Mouse (Mus musculus) intestine, embryonic 15.5 days (tissue): ENCODE results near the gene Clip1. TPM values are rescaled to one million over a fixed set of nuclear protein-coding genes. Genes with fewer than 3 reads are reported as not detected.

Source experiments
- ATAC-seq: fragments of 200-750 bp; cut with Nextera tagmentation; 2 replicates; pipeline ENCODE4 v1.8.0; 2017; ENCODE audit warnings: moderate TSS enrichment, moderate library complexity
- H3K27ac ChIP-seq: fragments of 300-500 bp; sonication (generic); 2 replicates; pipeline ENCODE4 v1.5.1; 2015; ENCODE audit warnings: mild to moderate bottlenecking, inconsistent platforms
- H3K27me3 ChIP-seq: fragments of 300-500 bp; sonication (generic); replicated peaks from 2 replicates; pipeline ENCODE4 v1.6.1; 2015; ENCODE audit warnings: inconsistent platforms
- H3K36me3 ChIP-seq: fragments of 300-500 bp; sonication (generic); 2 replicates; pipeline ENCODE4 v1.6.1; 2015; ENCODE audit warnings: inconsistent platforms
- H3K4me1 ChIP-seq: fragments of 300-500 bp; sonication (generic); replicated peaks from 2 replicates; pipeline ENCODE4 v1.6.1; 2015; ENCODE audit warnings: inconsistent platforms
- H3K4me2 ChIP-seq: fragments of 300-500 bp; sonication (generic); replicated peaks from 2 replicates; pipeline ENCODE4 v1.6.1; 2015; ENCODE audit warnings: mild to moderate bottlenecking, inconsistent platforms
- H3K4me3 ChIP-seq: fragments of 300-500 bp; sonication (generic); replicated peaks from 2 replicates; pipeline ENCODE4 v1.5.1; 2015; ENCODE audit warnings: inconsistent platforms
- H3K9ac ChIP-seq: fragments of 300-500 bp; sonication (generic); 2 replicates; pipeline ENCODE4 v1.6.1; 2015; ENCODE audit warnings: inconsistent platforms
- H3K9me3 ChIP-seq: fragments of 300-500 bp; sonication (generic); 2 replicates; pipeline ENCODE4 v1.6.1; 2016; ENCODE audit warnings: inconsistent platforms
- WGBS: fragments of 180-500 bp; shearing (Covaris S2); methylation state at CpG from one replicate; pipeline ENCODE4 v1.1.7; 2015; 5-methylcytosine and 5-hydroxymethylcytosine counted together
- polyA plus RNA-seq: library from polyadenylated mRNA; unstranded; fragments of >200 nt; fragmentation: Nextera tagmentation; extraction: Ambion mirVana; gene quantifications from 2 replicates; pipeline ENCODE4 v1.2.1, GENCODE M21; 2015

Clip1 gene
- polyA plus RNA-seq, 1 experiment from 2014 or later = 29.9 TPM

DNA sequence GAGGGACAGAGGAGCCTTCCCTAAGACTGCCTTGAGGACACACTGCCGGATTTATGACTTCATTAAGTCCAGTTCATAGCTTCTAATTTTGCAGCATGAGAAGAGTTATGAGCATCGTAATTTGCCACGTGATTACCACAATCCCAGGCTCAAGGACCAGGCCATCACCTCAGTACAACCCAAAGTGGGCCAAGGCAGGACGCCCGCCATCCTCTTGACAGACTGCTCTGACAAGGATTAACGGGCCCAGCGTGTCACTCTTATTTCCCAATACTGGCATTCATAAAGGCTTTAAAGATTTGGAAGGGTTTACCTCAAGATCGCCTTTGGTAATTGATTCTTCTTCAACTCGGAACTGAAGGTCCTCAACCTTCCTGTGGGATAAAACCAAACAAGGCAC lies 44.2 kb downstream of the Clip1 start:
- H3K4me2 ChIP-seq = no peak overlapping the region
- H3K4me3 ChIP-seq = no peak overlapping the region
- no peak for ATAC-seq
- WGBS = 91% methylated on average over 9 of the region's 9 CpGs
- no peak overlapping the region for H3K9ac ChIP-seq
- no peaks in the 10 kb centered on the region for H3K27me3 ChIP-seq
- H3K27ac ChIP-seq = no peak overlapping the region
- H3K4me1 ChIP-seq = no peaks in the 10 kb centered on the region
- peaks cover 6% of the 10 kb centered on the region for H3K36me3 ChIP-seq
- no peaks in the 10 kb centered on the region for H3K9me3 ChIP-seq

DNA sequence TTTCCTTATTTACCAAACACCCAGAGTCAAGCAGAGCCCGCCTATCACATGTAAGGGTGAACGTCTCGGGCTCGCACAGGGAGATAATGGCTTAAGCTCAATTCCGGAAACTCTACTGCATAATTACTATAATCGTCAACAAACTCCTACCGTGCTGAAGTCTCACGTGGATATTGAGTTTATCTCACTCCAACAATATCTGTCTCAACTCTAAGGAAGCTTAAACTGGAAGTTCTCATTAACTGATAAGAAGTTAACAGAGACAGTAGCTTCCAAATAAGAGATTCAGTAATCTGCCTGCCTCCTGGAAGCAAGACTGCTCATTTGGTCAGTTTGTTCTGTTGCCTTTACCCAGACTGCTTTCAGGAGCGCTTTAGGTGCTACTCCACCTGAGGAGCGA lies 53.2 kb downstream of the Clip1 start:
- no peaks in the 10 kb centered on the region for H3K4me1 ChIP-seq
- no peak overlapping the region for H3K4me3 ChIP-seq
- H3K9me3 ChIP-seq = no peaks in the 10 kb centered on the region
- ATAC-seq = no peak
- 83% methylated on average over 10 of the region's 10 CpGs for WGBS
- no peak overlapping the region for H3K9ac ChIP-seq
- H3K4me2 ChIP-seq = no peak overlapping the region
- H3K27ac ChIP-seq = no peak overlapping the region
- no peaks in the 10 kb centered on the region for H3K27me3 ChIP-seq
- H3K36me3 ChIP-seq = 0 out of 2 replicates have a peak, but pooled peaks cover 3% of the 10 kb centered on the region

DNA sequence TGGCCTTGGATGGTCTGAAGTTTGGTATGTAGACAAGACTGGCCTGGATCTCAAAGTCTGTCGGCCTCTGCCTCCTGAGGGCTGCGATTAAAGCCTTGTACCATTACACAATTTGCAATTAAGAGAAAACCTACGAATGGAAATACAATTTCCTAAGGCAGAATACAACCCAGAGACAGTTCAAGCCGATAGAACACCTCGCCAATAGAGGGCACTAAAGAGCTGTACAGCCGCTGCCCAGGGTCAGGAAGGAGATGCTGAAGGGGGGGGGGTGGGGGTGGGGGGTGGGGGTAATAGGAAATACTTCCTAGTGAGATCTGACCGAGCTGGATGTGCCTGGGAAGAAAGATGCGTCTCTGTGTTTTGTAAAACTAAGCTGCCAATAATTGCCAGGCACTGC lies 57.8 kb downstream of the Clip1 start:
- ATAC-seq = no peak
- Histone ChIP-seq H3K9me3 (no peaks in the 10 kb centered on the region), H3K27me3 (no peaks in the 10 kb centered on the region), H3K4me1 (no peaks in the 10 kb centered on the region), H3K27ac (no peak overlapping the region), H3K36me3 (0 out of 2 replicates have a peak, but pooled peaks cover 3% of the 10 kb centered on the region), H3K9ac (no peak overlapping the region), H3K4me3 (no peak overlapping the region), H3K4me2 (no peak overlapping the region)
- WGBS = 24% methylated on average over 8 of the region's 8 CpGs

DNA sequence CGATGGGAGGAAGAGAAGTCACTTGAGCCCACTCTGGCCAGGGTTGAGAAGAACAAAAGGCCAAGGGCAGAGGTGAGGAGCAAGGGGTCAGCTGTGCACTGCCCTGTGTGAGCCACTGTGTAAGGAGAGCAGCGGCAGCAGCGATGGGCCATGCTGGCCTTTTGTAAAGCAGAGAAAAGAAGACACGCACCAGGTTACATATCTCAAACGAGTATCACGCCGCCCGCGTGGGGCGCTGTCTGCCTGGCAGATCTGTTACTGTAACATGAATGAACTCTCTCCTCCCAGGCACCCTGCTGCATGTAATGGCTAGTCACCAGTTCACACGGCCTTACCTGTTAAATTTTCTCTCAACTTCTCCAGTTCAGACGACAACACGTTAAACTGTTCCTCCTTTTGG lies 62.0 kb downstream of the Clip1 start:
- Histone ChIP-seq H3K9me3 (no peaks in the 10 kb centered on the region), H3K27ac (no peak overlapping the region), H3K9ac (no peak overlapping the region), H3K4me2 (no peak overlapping the region), H3K4me1 (no peaks in the 10 kb centered on the region), H3K27me3 (no peaks in the 10 kb centered on the region), H3K4me3 (no peak overlapping the region), H3K36me3 (peaks cover 9% of the 10 kb centered on the region)
- ATAC-seq = no peak
- WGBS = 86% methylated on average over 13 of the region's 13 CpGs

DNA sequence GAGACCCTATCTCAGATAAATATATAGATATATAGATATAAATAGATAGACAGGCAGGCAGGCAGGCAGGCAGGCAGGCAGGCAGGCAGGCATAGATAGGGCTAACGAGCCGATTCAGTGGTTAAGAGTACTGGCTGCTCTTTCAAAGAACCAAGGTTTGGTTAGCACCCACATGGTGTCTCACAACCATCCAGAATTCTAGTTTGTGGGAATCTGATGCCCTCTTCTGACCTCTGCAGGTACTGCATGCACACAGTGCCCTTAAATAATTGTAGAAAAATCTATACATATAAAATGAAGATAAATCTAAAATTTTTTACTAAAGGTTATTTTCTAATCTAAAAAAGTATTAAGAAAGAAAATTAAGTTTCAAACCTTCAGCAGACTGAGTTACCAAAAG lies 65.9 kb downstream of the Clip1 start:
- Histone ChIP-seq H3K36me3 (peaks cover 19% of the 10 kb centered on the region), H3K4me3 (no peak overlapping the region), H3K27me3 (no peaks in the 10 kb centered on the region), H3K27ac (no peak overlapping the region), H3K4me2 (no peak overlapping the region), H3K9me3 (no peaks in the 10 kb centered on the region), H3K9ac (no peak overlapping the region), H3K4me1 (no peaks in the 10 kb centered on the region)
- 67% methylated on average over 2 of the region's 2 CpGs for WGBS
- ATAC-seq = no peak

DNA sequence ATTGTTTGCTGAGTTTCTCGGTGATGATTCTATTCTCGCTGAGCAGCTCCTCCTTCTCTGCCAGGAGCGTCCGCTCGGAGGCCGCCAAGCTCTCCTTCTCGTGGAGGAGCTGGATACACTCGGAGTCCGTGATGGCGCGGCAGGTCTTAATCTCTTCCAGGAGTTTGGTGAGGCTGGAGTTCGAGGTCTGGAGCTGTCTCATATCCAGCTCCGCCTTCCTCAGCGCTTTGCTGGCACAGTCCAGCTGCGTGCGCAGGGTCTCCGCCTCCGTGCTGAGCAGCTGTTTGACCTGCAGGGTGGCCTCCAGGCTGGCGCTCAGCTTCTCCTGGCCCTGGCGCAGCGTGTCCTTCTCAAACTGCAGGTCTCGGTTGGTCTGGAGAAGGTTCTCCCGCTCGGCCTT lies 70.2 kb downstream of the Clip1 start:
- WGBS = 92% methylated on average over 24 of the region's 24 CpGs
- Histone ChIP-seq H3K9ac (no peak overlapping the region), H3K4me3 (no peak overlapping the region), H3K27ac (no peak overlapping the region), H3K4me2 (no peak overlapping the region), H3K9me3 (no peaks in the 10 kb centered on the region), H3K36me3 (peaks cover 23% of the 10 kb centered on the region), H3K27me3 (no peaks in the 10 kb centered on the region), H3K4me1 (no peaks in the 10 kb centered on the region)
- no peak for ATAC-seq

DNA sequence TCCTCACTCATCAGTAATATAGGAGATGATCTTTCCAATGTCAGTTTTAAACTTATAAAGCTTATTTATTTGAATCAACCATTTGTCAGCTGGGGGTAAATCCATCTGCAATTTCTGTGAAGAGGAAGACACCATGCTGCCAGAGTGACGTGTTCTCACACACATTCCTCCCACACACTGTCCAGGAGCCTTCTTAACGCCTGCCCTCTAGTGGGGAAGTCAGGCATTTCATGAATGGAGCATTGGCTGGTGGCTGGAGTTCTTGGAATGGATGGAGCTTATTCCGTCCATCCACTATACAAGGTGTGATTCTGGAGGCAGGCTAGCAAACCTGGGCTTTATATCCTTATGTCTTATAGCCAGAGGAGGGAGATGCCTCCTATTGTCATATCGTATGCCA lies 74.6 kb downstream of the Clip1 start:
- H3K36me3 ChIP-seq = peaks cover 14% of the 10 kb centered on the region

DNA sequence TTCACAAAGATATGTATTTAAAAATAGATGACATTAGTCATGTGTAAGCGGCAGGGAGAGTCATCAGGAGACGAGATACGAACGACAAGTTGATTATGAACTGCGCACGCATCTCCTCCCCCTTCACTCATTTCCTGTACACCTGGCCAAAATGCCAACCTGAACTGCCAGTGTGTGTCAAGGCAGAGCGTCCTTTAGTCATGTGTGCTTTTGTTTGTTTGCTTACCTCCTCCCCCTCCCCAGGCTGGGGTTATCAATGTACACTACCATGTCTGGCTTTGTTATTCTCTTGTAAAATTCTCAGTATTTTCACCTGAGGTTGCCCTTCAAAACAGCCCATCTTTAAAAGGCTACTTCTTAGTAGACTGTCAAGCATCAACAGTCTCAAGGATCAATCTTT lies 75.0 kb downstream of the Clip1 start:
- H3K27me3 ChIP-seq = no peaks in the 10 kb centered on the region
- no peak overlapping the region for H3K9ac ChIP-seq
- no peaks in the 10 kb centered on the region for H3K9me3 ChIP-seq
- no peak overlapping the region for H3K4me2 ChIP-seq
- no peaks in the 10 kb centered on the region for H3K4me1 ChIP-seq
- no peak overlapping the region for H3K4me3 ChIP-seq
- H3K27ac ChIP-seq = no peak overlapping the region
- 92% methylated on average over 7 of the region's 7 CpGs for WGBS
- H3K36me3 ChIP-seq = peaks cover 14% of the 10 kb centered on the region
- no peak for ATAC-seq

More for the DNA sequence above, 74.6 kb downstream of the Clip1 start:
- no peak for ATAC-seq
- no peak overlapping the region for H3K4me3 ChIP-seq
- no peak overlapping the region for H3K9ac ChIP-seq
- H3K9me3 ChIP-seq = no peaks in the 10 kb centered on the region
- no peaks in the 10 kb centered on the region for H3K27me3 ChIP-seq
- no peak overlapping the region for H3K4me2 ChIP-seq
- no peak overlapping the region for H3K27ac ChIP-seq
- WGBS = 31% methylated on average over 4 of the region's 4 CpGs
- no peaks in the 10 kb centered on the region for H3K4me1 ChIP-seq

DNA sequence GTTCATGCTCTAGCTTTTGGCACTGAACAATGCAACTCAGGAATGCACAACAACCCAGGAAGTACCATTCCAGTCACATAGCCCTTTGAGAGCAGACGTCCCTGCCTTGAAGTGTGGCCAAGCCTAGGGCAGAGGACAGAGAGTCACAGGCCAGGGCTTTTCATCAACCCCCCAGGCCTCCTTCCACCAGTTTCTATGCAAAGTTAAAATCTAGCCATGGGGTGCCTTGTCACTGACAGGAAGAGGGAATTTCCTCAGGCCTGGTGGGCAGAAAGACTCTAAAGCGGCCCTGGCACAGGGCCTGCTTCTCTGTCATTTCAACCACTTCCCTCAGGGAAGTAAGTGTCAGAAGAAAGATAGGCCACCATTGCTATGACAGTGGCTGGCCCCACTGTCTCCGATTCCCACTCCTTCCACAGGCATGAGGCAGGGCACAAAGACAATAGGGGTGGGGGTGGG lies 77.2 kb downstream of the Clip1 start:
- H3K4me1 ChIP-seq = no peaks in the 10 kb centered on the region
- WGBS = 81% methylated on average over 3 of the region's 3 CpGs
- H3K9me3 ChIP-seq = no peaks in the 10 kb centered on the region
- no peak overlapping the region for H3K27ac ChIP-seq
- H3K9ac ChIP-seq = no peak overlapping the region
- no peaks in the 10 kb centered on the region for H3K27me3 ChIP-seq
- ATAC-seq = no peak
- no peak overlapping the region for H3K4me2 ChIP-seq
- no peak overlapping the region for H3K4me3 ChIP-seq
- peaks cover 11% of the 10 kb centered on the region for H3K36me3 ChIP-seq

DNA sequence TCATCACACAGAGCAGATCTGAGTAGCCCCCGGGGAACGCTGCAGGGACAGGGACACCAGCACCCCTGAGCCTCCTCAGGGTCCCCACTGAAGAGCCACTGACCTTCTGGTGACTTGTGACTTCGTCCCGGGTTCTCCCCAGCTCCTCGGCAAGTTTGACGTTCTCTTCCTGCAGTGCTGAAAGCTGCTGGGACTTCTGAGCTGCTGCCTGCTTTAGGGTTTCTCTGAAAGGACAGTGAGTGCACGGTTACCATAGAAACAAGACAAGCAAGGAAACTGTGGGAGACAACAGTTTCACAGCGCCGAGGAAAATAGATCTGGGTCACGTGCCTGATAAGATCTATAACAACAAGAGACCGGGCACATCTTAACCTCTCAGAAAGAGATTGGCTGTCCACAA lies 80.9 kb downstream of the Clip1 start:
- Histone ChIP-seq H3K27me3 (no peaks in the 10 kb centered on the region), H3K4me1 (no peaks in the 10 kb centered on the region), H3K27ac (no peak overlapping the region), H3K4me3 (no peak overlapping the region), H3K9ac (no peak overlapping the region), H3K4me2 (no peak overlapping the region), H3K9me3 (no peaks in the 10 kb centered on the region), H3K36me3 (peaks cover 10% of the 10 kb centered on the region)
- 55% methylated on average over 11 of the region's 11 CpGs for WGBS
- ATAC-seq = no peak

DNA sequence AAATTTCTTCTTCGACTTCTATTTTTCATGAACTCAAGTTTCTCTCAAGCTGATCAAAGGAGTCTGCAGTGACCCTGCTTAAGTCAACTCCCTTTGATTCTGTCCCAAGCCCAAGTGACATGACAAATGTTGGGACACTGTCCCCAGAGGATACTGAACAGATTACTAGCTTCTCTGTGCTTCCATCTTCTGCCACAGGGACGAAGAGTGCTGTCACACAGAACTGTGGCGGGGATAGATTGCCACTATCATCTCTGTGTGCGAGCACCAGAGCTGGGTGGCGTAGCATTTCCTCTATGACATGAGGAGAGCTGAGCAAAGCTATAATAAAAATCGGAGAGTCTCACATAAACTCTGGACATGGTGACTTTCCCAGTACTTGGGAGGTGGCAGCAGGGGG lies 82.2 kb downstream of the Clip1 start:
- WGBS = 88% methylated on average over 6 of the region's 6 CpGs
- no peak overlapping the region for H3K9ac ChIP-seq
- no peaks in the 10 kb centered on the region for H3K9me3 ChIP-seq
- no peak overlapping the region for H3K4me2 ChIP-seq
- H3K27ac ChIP-seq = no peak overlapping the region
- ATAC-seq = no peak
- H3K27me3 ChIP-seq = no peaks in the 10 kb centered on the region
- no peaks in the 10 kb centered on the region for H3K4me1 ChIP-seq
- peaks cover 10% of the 10 kb centered on the region for H3K36me3 ChIP-seq
- no peak overlapping the region for H3K4me3 ChIP-seq

DNA sequence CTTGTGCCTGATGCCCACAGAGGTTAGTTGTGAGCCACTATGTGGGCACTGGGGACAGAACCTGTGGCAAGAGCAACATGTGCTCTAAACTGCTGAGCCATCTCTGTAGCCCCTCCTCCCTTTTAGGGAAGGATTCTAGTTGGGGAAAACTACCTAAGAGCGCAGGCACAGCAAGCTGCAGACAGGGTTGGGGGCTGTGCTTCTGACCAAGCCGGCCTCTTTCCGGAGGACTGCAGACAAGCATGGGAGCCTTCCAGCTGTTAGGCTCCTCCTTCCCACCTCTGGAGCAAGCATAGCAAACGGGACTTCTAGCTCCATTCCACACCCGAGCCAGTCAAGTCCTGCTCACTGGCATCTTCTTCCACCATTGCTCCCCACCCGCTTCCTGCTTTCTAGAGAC lies 85.1 kb downstream of the Clip1 start:
- Histone ChIP-seq H3K9ac (no peak overlapping the region), H3K4me1 (no peaks in the 10 kb centered on the region), H3K27me3 (no peaks in the 10 kb centered on the region), H3K36me3 (peaks cover 6% of the 10 kb centered on the region; the same call in 1 of the 2 replicates), H3K27ac (no peak overlapping the region), H3K4me2 (no peak overlapping the region), H3K9me3 (no peaks in the 10 kb centered on the region), H3K4me3 (no peak overlapping the region)
- WGBS = 43% methylated on average over 6 of the region's 6 CpGs
- ATAC-seq = no peak

DNA sequence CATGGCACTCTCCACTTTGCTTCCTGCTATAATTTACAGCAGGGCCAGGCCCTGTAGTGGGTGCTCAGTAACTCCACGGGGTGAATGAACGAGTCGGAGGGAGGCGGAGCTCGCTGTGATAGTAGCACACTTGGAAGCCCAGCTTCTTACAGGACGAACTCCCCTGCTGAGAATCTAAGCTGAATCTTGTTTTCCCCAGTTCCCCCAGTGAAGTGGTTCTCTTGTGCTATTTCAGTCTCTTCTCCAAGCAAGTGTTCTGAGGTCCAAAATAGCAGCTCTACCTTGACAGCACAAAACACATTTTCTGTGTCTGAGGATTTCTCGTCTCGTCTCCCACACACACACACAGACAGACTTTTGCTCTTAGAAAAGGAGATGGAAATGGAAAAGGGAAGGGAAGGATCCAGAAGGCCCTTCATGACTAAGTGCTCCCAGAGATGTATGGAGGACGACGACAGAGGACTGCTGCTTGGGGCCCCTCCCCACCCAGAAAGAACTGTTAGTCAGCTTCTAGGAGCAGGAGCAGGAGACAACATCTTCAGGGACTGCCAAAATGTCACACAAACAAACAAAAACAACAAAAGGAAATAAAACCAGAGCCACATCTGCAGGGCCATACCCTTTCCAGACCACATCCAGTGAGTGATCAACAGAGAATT lies 90.7 kb downstream of the Clip1 start:
- no peak overlapping the region for H3K4me3 ChIP-seq
- no peak for ATAC-seq
- H3K4me2 ChIP-seq = no peak overlapping the region
- 81% methylated on average over 10 of the region's 10 CpGs for WGBS
- peaks cover 3% of the 10 kb centered on the region; the same call in 1 of the 2 replicates for H3K36me3 ChIP-seq
- no peak overlapping the region for H3K27ac ChIP-seq
- no peaks in the 10 kb centered on the region for H3K9me3 ChIP-seq
- no peaks in the 10 kb centered on the region for H3K27me3 ChIP-seq
- no peak overlapping the region for H3K9ac ChIP-seq
- H3K4me1 ChIP-seq = no peaks in the 10 kb centered on the region
